Mouse (Mus musculus): ENCODE results near the gene Ndufb4. TPM values are rescaled to one million over a fixed set of nuclear protein-coding genes. Genes with fewer than 3 reads are reported as not detected.
"Not testable (repeated sequence)": the region's sequence is repeated elsewhere in the genome, so short reads cannot be mapped to it uniquely, and the experiment has no call there.

Ndufb4 gene
- polyA plus RNA-seq, 2 experiments from 2014 or later, result 47.3 to 60.5 TPM

DNA sequence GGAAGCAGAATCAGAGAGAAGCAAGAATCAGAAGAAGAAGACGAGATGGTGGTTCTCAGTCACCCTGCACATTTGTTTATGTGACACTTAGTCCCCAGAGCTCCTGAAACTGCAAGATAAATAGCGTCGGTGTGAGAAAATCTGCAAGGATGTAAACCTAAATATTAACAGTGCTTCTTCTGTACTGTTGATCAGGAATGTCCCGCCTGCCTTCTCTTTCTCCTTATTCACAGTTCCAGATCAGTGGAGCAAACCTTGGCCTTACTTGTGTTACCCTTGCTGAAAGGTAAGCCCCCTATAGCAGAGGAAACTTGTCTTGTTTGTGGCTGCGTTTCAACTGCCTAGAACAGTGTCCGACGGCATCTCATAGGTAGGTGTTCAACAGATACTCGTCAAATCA lies 23.3 kb upstream of the Ndufb4 start:
- no peak for ATAC-seq

DNA sequence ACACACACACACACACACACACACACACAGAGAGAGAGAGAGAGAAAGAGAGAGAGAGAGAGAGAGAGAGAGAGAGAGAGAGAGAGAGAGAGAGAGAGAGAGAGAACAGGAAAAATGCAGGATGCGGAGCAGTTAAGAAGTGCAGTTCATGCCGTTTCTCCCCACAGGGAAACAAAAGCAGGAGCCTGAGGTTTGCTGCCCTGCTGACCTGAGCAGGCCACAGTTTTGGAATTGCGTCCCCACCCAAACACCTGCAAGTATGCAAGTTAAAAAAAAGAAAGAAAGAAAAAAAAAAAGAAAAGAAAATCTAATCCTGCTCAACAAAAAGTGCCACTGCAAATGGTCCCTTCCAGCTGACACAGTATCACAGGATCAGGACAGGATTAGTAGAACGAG lies 22.4 kb upstream of the Ndufb4 start:
- ATAC-seq, result no peak

DNA sequence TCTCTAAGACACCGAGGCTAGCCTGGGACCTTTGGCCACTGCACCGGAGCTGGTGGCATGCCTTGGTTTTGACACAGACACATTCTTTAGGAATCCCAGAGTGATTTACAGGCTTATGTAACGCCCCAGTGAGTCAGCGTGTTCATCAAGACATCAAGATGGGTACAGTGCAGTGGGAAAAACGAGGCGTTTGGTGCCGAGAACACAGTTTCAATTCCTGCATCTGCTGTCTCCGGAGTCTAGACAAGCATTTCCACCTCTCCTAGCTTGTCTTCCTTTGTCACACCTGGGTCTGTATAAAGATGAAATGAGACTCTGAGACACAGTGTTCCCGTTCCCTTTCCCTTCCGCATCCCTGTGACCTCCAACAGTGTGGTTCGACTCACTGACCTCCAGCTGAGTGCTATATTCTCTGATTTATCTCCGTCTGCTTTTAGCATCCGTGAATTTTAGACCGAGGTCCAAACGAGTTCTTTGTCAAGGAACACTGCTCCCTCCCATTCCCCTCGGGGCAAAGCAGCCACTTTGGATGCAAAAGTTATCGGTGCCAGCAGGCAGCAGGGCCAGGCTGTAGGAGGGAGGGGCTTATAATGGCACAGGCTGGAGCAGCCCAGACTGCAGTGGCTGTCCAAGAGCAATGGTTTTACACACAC lies 21.9 kb upstream of the Ndufb4 start:
- ATAC-seq, result no peak

DNA sequence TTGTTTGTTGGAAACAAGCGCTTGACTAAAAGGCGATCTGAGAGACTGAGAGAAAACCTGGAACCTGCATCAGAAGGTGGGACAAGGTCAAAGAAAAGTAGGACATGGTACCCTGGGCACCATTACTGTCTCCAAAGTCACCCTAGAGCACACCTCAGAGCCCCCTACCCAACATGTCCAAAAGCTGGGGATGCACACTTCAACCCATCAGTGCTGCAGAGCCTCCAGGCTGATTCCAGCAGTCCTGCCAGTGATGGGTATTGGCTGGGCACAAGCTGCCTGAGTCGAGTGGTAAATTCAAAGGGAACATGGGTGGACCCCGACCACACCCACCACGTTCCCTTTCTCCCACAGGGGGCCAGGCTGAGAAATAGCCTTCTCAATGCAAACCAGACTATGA lies 21.1 kb upstream of the Ndufb4 start:
- ATAC-seq, result no peak

DNA sequence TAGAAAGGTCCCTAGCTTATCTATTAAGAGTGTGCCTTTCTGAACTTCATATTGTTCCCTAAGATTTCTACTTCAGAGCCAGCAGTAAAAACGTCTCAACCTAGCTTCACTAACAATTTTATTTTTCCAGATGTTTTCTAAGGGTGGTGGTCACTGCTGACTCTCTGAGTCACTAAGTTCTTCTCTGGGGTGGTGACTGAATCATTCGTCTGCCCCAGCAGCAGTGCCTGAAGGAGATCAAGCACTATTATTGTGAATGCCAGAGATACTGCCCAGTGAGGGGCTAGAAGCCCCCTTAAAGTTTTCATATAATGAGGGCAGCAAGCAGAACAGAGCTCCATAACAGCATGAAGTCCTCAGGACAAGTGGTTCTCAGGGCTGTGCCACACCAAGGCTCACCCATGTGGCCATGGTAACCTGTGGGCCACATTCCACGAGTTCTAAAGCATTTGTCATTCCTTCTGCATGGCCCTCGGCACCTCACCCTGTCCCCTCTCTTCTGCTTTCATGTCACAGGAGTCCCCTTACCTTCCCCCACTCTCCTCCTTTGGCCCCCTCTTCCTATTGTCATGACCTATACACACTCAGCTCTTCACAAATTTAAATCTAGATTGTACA lies 16.5 kb upstream of the Ndufb4 start:
- ATAC-seq, result no peak

DNA sequence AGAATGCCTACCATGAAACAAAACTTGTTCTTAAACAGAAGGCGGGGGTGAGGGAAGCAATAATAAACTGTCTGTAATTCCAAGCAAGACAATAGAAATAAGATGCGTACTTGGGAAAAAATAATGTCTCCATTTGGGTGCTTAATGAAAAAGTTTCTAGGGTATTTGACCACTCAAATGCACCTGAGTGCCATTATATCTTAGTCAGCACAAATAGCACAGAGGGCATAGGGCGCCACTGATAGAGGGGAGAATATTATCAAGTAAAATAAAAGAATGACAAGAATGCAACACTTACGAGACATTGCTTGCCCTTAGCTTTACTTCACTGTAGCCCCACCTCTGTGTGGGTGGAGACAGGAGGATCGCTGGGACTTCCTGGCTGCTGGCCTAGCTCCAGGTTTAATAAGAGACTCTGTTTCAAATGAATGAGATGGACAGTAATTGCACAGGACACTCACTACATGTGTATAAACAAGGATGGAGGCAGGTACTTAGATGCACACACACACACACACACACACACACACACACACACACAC lies 11.2 kb upstream of the Ndufb4 start:
- no peak for ATAC-seq

DNA sequence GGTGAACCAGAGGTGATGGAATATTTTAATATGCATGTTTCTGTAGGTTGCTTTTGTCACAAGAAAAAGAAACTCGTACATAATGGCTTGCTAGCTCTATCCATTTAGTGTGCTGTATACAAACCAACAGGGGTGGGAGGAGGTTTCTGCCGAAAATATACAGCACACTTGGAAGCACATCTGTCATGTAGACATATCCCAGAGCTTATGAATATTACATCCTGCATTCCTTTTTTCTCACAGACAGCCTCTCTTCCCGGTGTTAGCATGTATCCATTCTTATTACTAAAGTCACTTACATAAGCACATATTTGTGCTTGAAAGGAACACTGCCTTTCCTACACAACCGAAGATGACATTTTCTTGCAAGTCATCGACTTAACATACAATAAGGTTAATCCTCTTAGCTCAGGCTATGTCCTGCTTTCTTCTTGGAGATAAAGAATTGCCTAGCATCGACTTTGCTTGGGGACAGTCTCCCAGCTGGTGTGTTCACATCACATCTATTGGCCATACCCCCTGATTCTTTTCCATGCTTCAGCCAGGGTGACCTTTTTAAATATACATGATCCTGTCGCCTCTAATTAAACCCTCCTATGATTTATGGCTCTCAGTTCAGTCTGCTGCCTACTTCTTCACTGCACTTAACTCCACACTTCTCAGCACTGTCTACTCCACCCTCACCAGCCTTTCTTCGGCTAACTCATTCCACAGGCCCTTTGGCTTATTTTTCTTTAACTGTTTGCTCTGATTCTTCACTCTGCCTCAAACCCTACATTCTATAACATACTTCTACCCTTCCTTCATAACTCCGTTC lies 9.6 kb upstream of the Ndufb4 start:
- no peak for ATAC-seq

DNA sequence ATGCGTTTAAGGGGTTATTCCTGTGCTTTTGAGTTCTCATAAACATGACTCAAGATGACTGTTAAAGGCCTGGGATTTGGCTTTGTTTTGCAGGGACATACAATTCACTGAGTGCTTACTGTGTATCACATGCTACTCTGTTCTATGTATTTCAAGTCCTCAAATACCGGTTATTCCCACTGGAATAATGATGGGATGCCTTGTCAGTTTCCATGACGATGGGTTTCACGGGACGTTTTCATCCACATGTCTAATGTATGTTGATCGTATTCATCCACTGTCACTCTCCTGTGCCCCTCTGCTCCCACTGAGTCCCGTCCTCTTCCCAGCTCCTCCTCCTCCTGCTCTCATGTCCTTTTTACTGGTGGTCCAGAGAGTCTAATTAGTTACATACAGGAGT lies 2.5 kb upstream of the Ndufb4 start:
- no peak for ATAC-seq

DNA sequence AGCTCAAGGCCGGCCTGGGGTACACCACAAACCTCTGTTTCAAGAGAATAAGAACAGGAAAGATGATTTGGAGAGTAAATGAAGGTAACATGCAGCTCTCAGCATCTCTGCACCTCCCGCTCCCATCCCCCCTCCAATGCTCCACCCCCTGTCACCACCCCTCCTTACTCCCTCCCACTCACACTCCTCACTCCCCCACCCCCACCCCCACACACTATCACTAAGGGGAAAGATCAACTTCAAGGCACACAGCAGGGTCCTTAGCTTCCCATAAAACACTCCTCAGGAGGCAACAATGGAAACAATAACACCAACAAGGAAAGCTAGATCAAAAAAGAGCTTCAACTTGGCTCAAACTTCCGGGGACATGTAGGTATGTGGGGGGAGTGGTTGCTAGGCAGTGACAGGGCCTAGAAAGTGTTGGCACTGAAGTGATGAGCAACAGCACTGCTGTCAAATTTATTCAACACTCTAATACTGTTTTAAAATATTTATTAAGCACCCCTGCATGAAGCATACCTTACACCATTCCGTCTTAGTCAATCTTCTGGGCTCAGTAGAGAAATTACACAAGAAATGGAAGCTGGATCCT lies 1.6 kb upstream of the Ndufb4 start:
- ATAC-seq, result no peak

DNA sequence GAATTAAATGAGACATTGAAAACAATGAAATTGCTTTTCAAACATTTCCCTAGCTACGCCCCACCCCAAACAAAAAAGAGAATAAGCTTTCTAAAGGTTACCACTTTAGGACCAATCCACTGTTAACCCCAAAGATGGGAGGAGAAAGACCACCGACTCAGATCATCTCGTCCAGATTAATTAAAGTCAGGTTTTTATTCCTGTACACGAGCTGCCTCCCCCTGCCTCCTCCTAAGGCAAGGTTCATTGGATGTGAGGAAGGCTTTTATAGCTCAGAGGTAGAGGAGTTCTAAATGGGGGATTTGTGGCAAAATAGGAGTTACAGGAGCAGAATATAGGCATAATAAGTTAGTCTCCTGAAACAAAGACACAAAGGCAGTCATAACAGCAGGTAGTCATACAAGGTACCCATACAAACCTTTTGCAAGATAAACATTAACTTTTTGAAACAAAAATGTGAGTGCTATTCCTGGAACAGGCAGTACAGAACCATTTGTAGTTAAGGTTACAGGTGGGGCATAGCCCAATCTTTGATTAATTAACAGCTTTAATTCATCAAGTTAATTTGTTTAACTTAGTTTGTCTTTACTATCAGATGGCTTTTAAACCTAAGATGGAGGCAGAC lies 690 bp upstream of the Ndufb4 start:
- no peak for ATAC-seq

DNA sequence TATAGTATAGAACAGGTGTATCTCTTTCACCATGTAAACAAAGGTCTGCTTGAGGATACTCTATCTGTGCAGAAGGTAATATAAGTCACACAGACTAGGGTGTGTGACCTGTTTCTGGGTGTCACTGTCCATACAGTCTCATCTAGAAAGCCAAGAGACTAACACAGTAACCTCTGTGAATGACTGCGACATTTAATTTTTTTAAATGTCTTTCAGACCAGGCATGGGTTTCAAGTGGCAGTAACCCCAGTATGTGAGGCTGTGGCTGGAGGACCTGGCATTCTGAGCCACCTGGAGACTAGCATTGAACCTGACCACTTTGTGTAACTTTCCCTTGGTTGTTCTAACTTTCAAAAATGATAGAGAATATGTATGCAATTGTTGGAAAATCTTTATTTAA lies 1.2 kb downstream of the Ndufb4 start:
- ATAC-seq, result no peak

DNA sequence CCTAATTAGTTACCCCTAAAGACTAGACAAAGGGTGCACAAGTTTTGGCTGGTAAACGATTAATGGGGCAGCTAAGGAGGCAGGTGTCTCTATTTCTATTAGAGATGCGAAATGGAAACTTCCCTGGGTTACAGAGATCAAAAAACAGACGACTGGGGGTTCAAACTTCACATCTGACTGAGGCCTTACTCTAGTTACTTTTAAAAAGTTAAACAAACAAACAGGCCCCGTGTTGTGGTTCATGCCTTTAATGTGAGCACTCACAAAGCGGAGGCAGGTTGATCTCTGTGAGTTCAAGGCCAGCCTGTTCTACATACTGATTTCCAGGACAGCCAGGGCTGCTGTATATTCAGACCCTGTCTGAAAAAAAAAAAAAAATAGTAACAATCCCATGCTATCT lies 1.6 kb downstream of the Ndufb4 start:
- ATAC-seq, result no peak

DNA sequence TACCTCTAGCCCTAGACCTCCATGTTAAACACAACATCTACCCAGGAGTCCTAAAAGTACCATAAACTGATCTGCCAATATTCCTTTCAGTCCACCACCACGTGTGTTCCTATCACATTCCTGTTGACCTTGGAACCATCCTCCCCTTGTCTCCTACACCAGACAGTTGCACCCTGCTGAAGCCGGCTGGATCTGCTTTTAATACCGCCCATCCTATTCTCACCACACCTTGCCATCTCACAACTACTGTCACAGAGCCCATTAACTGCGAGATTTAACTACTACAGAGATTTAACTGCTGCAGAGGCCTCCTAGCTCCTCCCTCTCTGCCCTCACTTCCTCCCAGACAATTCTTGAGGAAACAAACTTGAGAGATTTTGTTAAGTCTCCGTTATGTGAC lies 2.8 kb downstream of the Ndufb4 start:
- ATAC-seq, result no peak

DNA sequence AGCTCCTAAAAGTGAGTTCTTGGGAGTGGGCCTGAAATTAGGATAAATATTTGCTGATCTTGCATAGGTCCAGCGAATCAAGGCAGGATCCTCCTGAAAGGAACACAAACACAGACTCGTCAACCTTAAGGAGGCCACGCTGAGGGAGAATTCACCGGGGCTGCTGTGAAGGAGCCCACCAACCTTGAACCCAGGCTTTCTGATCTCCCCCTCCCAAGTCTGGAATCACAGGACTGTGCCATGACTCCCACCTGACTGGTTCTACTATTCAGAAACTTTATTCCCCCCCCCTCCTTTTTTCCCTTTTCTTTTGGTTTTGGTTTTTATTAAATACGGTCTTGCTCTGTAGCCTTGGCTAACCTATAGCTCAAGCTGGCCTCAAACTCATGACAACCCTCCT lies 5.2 kb downstream of the Ndufb4 start:
- ATAC-seq, result no peak

DNA sequence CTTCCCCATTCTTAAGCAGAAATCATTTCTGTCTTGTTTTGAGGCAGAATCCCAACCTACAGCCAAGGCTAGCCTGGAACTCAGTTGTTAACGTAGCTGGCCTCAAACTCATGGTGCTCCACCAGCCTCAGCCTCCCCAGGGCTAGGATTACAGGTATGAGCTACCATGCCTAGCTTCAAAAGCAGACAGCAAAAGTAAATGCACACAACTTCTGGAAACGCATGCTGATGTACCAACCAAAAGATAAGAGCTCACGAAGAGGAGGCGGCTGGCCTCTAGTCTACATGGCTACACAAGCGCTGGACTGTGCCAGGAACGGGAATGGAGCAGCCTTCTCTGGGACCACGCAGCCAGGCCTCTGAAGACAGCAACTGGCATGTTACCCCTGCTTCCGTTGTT lies 6.3 kb downstream of the Ndufb4 start:
- ATAC-seq, result no peak

DNA sequence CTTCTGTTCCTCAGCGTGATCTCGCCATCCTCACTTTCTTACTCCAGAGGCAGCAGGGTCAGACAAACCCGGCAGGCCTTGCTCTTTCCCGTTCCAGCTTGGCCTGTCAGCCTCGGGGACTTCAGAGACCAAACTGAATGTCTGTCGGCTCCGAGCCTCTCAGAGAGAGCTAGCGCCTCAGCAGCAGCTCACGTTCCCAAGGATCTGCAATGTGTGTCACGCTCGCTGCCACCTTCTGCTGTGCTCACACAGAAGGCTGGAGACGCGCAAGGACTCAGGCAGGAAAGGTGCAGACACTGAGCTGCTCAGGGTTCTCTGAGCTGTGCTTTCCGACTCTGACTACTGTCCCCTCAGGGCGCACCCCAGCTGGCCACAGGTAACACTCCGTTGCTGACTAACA lies 7.2 kb downstream of the Ndufb4 start:
- no peak for ATAC-seq

DNA sequence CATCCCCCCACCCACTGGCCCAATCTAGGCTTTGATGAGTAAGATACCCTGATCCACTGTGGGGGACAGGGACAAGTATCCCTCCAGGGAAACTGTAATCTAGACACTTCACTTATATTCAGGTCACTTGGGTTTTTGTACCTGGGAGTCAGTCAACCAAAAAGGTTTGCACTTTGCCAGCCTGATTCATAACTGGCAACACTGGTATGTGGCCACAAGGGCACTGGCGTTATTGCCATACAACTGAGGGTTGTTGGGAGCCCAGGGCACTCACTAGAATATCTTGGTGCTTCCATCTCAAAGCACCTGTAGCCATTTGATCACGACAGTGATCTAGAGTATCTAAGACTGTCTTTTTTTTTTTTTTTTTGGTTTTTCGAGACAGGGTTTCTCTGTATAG lies 8.5 kb downstream of the Ndufb4 start:
- no peak for ATAC-seq

DNA sequence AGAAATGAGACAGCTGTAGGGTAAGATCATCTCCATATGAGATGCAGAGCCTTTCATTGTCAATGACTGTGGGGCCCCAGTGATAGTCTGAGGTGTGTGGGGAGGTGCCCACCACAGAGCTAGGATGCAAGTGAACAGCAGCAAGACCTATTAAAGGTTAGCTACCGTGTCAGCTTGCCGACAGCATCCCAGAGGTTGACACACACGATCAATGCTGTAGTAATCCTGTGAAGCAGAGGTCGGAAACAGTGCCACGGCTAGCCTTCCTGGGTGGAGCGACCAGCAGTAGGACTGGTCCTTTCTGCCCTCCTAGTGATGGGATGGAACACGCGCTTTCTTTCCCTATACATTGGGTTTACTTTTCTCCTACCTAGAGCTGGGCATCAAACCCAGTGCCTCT lies 9.0 kb downstream of the Ndufb4 start:
- no peak for ATAC-seq

DNA sequence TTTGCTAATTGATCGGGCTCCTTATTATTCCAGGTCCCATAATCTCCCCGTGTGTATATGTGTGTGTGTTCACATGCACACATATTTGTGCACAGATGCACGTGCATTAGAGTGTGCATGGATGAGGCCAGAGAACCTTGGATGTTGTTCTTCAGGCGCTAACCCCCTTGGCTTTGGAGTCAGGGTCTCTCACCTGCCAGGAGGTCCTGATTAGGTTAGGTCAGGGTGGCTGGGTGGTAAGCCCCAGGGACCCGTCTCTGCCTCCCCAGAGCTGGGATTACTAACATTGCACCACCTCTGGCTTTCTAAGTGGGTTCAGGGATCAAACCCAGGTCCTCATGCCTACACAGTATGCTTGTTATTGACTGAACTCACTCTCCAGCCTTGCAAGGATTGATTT lies 9.8 kb downstream of the Ndufb4 start:
- no peak for ATAC-seq

DNA sequence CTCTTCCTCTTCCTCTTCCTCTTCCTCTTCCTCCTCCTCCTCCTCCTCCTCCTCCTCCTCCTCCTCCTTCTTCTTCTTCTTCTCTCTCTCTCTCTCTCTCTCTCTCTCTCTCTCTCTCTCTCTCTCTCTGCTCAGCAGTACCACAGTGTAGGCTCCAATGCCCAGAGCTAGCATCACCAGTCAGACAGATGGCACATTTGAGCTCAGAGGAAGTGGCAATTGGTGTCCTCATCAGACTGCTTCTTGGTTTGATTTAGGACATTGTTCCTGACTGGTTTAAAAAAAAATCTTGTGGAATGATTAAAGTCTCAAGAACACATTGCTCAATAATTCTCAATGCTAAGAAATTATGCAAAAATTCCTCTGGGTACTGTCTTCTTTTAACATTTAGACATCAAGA lies 13.7 kb downstream of the Ndufb4 start:
- ATAC-seq, result not testable (repeated sequence)

DNA sequence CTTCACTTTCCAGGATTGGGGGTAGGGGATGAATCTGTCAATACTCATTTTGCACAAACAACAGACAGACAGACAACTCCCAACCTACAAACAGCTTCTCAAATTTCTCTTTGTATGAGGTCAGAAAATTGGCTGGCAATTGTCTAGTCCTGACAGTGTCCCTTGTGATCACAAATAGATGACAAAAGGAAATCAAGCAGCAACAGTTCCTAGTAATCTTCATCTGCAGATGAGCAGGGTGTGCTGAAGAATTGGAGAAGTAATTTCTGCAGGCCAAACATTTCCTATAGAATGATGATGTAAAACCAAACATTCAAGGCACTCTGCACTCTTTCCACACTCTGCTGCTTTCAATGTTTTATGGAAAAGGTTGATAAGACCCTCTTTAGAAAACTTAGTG lies 16.5 kb downstream of the Ndufb4 start:
- no peak for ATAC-seq

DNA sequence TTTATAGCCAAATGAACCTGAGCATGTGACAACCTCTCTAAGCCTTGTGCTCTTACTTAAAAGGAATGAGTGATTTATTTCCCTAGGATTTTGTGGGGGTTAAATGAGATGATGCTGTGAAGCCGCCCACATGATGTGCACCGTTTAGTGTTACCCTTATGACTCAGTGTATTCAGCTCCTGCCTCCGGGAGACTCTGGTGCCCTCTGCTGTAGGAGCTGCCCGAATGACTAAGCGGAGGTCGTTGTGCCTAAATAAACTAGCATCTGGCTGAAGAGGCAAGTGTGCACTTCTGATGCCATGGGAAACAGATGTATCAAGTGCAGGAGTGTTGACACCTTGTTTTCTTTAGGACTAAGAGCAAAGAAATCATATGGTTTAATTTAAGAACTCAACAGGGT lies 18.1 kb downstream of the Ndufb4 start:
- no peak for ATAC-seq

DNA sequence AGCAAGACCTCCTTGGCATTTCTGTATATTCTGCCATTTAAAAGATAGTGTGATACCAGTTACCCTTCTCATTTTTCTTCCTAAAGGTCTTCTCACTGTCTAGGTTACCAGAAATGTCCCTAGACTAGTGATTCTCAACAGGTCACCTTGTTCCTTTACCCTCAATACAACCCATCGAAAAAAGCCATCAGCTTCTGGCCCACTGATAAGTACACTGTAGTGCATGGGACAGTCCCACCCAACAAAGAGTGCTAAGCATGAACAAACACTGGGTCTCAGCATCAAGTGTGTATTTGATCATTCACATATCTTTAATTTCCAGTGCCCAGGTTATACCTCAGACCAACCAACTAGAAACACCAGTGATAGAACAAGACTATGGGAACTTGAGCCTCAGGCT lies 19.2 kb downstream of the Ndufb4 start:
- ATAC-seq, result no peak

All from activated CD4-positive, CD25-positive, alpha-beta regulatory T cell, adult 4 months (primary cell).